Mouse (Mus musculus) erythroblast, embryonic 14.5 days (primary cell): ENCODE measurements at regions not wholly inside any gene's neighbourhood (a gene's known extent, or its start where the extent isn't known, plus 50 kb on each side); places are given as distances from the start of the nearest gene placed in this dataset.

Experiments used
- GATA1 ChIP-seq: IDR thresholded peaks from 2 replicates; pipeline ENCODE4 v1.6.1; 2012; ENCODE audit warnings: low read length, inconsistent platforms, mixed read lengths
- TAL1 ChIP-seq: IDR thresholded peaks from 3 replicates; pipeline ENCODE4 v1.6.1; 2012; ENCODE audit warnings: low read length, inconsistent platforms, mixed read lengths

GRCm38 (mm10) chr15:62524628-62525027 is 1320.3 kb downstream of the Gsdmc2 start:
- TF ChIP-seq TAL1 (no peak), GATA1 (no peak)
